8 mouse cellular contexts compared by ENCODE assay signal in genomic region chr16:71247516-71248139, GRCm38 (mm10).
A peak's percentile ranks its signal among the peaks of the same experiment; 100 is the strongest.
DNase-seq lines count a peak whose midpoint lies in the region; ATAC-seq and TF ChIP-seq lines count a peak whose summit lies in the region.

No protein-coding gene starts in this region.

- 37% methylated on average over 9 of the region's 9 CpGs for WGBS in forebrain, embryonic 13.5 days
- WGBS in liver, postnatal 0 days (ENCODE audit: insufficient replicate concordance): 34% methylated on average over 9 of the region's 9 CpGs

- peaks cover 8% of the 10 kb centered on the region; the same call in 1 of the 2 replicates for H3K4me1 ChIP-seq in forebrain, embryonic 13.5 days
- no peaks in the 10 kb centered on the region for H3K4me1 ChIP-seq in liver, postnatal 0 days (ENCODE audit: insufficient read depth)

- no peaks in the 10 kb centered on the region for H3K9me3 ChIP-seq in forebrain, embryonic 13.5 days (replicated peaks)
- no peaks in the 10 kb centered on the region for H3K9me3 ChIP-seq in liver, postnatal 0 days (ENCODE audit: low read length)

- H3K4me3 ChIP-seq in forebrain, embryonic 13.5 days: no peak overlapping the region
- H3K4me3 ChIP-seq in liver, postnatal 0 days (ENCODE audit: low read depth, low read length): no peak overlapping the region

- no peaks in the 10 kb centered on the region for H3K27me3 ChIP-seq in forebrain, embryonic 13.5 days
- no peaks in the 10 kb centered on the region for H3K27me3 ChIP-seq in liver, postnatal 0 days (ENCODE audit: insufficient read depth, low read length)

- peak; percentile 47 for DNase-seq in urinary bladder, postnatal 25 days (ENCODE audit: low spot score)
- no peak for DNase-seq in urinary bladder, postnatal 10 days (ENCODE audit: low spot score)
- DNase-seq in brain, embryonic 14.5 days (ENCODE audit: low read depth): peak; percentile 92
- DNase-seq in kidney, postnatal 25 days: peak; percentile 49 to 71
- DNase-seq in liver, postnatal 0 days: peak; percentile 54
- peak; percentile 82 to 91 for DNase-seq in right cerebral cortex, postnatal 10 days (ENCODE audit: low spot score in 2 of 2)

- TF ChIP-seq EP300 in liver, postnatal 0 days (IDR thresholded peaks at IDR 0.05; ENCODE audit: low read depth): no peak

- H3K36me3 ChIP-seq in forebrain, embryonic 13.5 days (ENCODE audit: poor library complexity, severe bottlenecking): no peaks in the 10 kb centered on the region
- H3K36me3 ChIP-seq in liver, postnatal 0 days (replicated peaks; ENCODE audit: insufficient read depth, low read length): no peaks in the 10 kb centered on the region

- H3K27ac ChIP-seq in forebrain, embryonic 13.5 days: no peak overlapping the region
- H3K27ac ChIP-seq in liver, postnatal 0 days (ENCODE audit: low read depth): no peak overlapping the region

- H3K4me2 ChIP-seq in forebrain, embryonic 13.5 days: no peak overlapping the region
- H3K4me2 ChIP-seq in liver, postnatal 0 days (ENCODE audit: low read depth, low read length): no peak overlapping the region

- peak; percentile 82 for TF ChIP-seq CTCF in brain, embryonic 14.5 days (IDR thresholded peaks at IDR 0.05; ENCODE audit: borderline replicate concordance, extremely low read depth, insufficient read depth, insufficient read length)
- peak; percentile 56 for TF ChIP-seq CTCF in liver, postnatal 0 days (IDR thresholded peaks at IDR 0.05; ENCODE audit: low read depth)

- no peak overlapping the region for H3K9ac ChIP-seq in forebrain, embryonic 13.5 days
- H3K9ac ChIP-seq in liver, postnatal 0 days (replicated peaks): no peak overlapping the region

- TF ChIP-seq POLR2A in brain, embryonic 14.5 days (IDR thresholded peaks at IDR 0.05; ENCODE audit: borderline replicate concordance, extremely low read depth, insufficient read depth, insufficient read length, poor library complexity, severe bottlenecking): no peak

- peak; percentile 83 for ATAC-seq in forebrain, embryonic 13.5 days
- ATAC-seq in liver, postnatal 0 days: no peak
- ATAC-seq in inflammation-experienced regulatory T-cells, adult 6 months: no peak
